Mouse (Mus musculus) C2C12 (cell line): ENCODE results near the gene Olfr1425.
"Not testable (repeated sequence)": the region's sequence is repeated elsewhere in the genome, so short reads cannot be mapped to it uniquely, and the experiment has no call there.

ENCODE experiments used
- CEBPB ChIP-seq: IDR thresholded peaks from one replicate; pipeline ENCODE4 v1.6.1; 2011; ENCODE audit warnings: low read depth, mild to moderate bottlenecking, control low read depth, moderate library complexity
- CTCF ChIP-seq: IDR thresholded peaks from one replicate; pipeline ENCODE4 v1.5.1; 2011; ENCODE audit not compliant: control insufficient read depth, insufficient read depth, insufficient read length
- MAX ChIP-seq: IDR thresholded peaks from one replicate; pipeline ENCODE4 v1.6.1; 2011; ENCODE audit warnings: mild to moderate bottlenecking, control low read depth
- USF1 ChIP-seq: IDR thresholded peaks from one replicate; pipeline ENCODE4 v1.6.1; 2011; ENCODE audit warnings: low read depth, mild to moderate bottlenecking, control low read depth, moderate library complexity

DNA sequence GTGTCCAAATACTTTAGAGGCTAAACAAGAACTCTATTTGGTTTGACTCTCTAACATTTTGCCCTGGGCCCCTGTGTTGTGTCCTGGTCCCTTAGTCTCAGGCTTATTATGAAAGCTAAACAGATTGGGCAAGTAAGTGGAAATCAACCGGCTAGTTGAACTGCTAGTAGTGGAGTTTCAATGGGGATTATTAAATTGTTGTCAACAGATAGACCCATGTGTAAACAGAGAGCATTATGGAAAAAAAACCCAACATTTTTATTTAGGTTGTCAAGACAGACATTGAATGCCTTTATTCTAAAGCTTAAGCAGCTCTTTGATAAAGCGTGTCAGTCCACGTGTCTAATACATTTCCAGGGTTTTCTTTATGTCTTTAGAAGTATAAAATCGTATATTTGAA lies at the start of gene Olfr1425:
- not testable (repeated sequence) for TF ChIP-seq CTCF, CEBPB, USF1, MAX
